Mouse (Mus musculus): Measurements from ENCODE around the gene Lin7b.

DNA sequence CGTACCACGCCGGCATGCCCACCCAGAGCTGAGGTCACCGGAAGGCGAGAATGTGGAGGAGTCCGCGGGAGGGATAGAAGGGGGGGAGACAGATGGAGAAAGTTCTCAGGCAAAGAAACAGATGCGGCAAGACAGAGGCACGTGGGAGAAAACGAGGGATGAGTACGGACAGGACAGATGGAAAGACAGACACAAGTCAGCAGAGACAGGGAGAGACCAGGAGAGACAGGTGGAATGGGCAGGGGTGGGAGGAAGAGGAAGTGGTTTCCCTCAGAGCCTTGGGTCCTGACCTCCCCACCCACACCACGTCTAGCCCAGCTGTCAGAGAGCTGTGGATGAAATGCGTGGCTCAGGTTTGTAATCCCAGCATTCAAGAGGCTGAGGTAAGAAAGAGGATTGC lies 23.5 kb downstream of the Lin7b start:
- TF ChIP-seq CTCF (IDR thresholded peaks at IDR 0.05; ENCODE audit: insufficient read depth, low read length) = no peak
- no peak for TF ChIP-seq POLR2A (IDR thresholded peaks at IDR 0.05; ENCODE audit: borderline replicate concordance, extremely low read depth, low read depth, low read length)

Measured in lung, adult 2 months (tissue).